Mouse (Mus musculus) cerebellum, adult 8-10 months (tissue): ENCODE measurements around the gene Mlycd.

ENCODE experiments used
- DNase-seq: peaks from one replicate; pipeline ENCODE4 v3.0.0; 2022

Gene Mlycd

DNA sequence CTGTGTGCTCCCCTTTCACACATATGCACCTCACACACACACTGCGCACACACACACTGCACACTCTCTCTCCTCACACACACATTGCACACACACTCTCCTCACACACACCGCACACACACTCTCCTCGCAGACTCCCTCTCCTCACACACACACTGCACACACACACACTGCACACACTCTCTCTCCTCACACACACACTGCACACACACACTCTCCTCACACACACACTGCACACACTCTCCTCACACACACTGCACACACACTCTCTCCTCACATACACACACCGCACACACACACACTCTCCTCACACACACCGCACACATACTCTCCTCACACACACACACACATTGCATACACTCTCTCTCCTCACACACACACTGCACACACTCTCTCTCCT is 10.0 kb downstream of the Mlycd start:
- DNase-seq: no peak

- no peak for DNase-seq
Observed at GRCm38 (mm10) chr8:119408311-119408710, 13.6 kb downstream of the Mlycd start.

GRCm38 (mm10) chr8:119412037-119412734 is 17.5 kb downstream of the Mlycd start:
- DNase-seq: no peak

DNA sequence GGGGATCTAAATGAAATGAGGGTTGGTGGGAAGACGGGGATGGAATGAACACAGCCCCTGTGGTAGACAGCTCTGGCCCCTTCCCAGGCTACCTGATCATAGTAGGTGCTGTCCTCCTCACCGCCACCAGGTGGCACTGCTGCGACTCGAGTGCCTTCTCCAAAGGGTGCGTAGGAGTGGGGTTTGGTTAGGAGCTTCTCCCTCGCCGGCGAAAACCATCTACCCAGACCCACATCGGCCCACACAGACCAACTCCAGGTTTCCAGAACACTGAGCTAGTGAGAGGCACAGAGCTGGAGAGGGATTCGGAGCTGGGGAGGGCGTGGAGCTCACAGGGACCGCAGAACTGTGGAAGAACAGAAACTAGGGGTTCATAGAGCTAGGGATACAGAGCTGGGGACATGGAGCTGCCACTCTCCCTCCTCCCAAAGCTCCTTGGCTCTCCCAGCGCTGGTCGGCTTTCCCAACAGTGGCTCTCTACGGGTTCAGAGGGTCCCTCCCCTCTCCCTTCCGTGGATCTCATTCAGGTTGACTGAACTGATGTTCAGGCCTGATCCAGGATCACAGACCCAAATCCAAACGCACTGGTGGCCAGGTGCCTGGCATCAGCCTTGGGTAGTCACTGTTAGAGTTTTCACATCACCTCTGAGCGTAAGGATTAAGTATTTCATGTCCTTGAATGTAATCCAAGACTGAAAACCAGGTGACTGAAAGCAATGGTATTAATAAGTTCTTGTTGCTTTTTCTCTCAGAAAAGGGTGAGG is 18.2 kb downstream of the Mlycd start:
- DNase-seq: peak; percentile 73

GRCm38 (mm10) chr8:119413605-119414004 is 18.9 kb downstream of the Mlycd start:
- no peak for DNase-seq

GRCm38 (mm10) chr8:119420318-119420717 is 25.6 kb downstream of the Mlycd start:
- DNase-seq: no peak

DNA sequence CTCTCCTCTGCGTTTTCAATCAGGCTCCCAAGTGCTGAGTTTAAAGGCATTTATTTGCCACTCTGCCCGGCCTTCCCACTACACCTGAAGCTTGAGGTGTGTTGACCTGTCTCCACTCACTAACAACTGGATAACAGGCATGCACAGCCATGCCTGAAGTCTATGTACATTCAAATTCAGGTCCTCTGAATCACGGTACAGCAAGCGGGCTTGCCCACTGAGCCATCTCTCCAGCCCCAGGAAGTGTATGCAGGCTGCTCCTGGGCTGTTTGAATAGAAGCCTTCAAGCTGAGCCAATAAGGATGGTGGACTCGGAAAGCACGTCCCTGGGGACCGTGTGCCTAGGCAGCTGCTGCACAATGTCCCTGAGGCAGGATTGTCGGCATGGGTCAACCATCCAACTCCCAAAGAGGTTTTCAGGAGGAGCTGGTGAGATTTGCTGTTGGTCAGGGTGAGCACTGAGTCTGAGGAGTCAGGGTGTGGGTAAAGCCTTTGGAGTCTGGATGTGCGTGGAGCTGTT is 27.0 kb downstream of the Mlycd start:
- no peak for DNase-seq

GRCm38 (mm10) chr8:119422123-119422711 is 27.5 kb downstream of the Mlycd start:
- DNase-seq: no peak

DNA sequence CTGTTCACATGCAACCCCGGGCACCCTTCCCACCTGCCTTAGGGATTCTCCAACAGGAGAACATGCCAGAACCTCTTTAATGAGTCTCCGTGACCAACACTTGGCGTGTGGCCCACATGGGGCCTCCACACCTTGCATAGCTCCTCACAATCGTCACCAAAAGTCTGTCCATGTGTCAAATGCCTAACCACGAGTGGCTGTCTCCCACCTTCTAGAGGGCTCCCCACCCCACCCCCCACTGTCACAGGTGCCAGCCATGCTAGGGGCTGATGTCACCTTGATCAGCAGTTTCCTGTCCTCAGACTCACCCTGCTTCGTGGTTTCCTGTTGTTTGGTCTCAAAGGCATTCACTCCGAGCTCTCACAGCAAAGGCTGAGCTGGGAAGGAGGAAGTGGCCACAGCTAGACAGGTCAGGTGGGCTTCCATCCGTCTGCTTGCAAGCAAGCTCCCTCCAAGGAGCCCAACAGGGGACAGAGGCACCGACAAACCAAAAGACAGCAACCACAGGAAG is 29.0 kb downstream of the Mlycd start:
- DNase-seq: no peak

DNA sequence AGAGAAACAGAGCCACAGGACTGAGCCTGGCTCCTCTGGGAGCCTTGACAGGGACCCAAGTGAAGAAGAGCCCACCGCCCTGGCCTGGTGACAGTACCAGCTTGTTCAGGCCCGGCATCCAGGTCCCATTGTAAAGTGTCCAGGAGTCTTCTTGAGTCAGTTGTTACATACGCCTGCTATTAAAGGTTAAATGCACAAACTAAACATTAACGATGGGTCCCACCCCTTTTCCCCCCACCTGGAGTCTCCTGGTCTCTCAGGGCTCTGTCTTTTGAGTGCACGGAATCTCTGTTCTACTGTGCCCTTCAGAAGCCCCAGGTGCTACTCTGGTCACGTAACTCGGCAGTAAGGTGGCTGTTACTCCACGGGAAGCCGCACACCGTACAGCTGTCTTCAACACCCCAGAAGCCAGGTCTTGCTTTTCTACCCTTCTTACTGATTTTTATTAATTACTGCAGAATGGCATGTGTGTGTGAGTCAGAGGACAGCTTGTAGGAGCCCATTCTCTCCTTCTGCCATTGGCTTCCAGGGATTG is 29.6 kb downstream of the Mlycd start:
- DNase-seq: no peak

DNA sequence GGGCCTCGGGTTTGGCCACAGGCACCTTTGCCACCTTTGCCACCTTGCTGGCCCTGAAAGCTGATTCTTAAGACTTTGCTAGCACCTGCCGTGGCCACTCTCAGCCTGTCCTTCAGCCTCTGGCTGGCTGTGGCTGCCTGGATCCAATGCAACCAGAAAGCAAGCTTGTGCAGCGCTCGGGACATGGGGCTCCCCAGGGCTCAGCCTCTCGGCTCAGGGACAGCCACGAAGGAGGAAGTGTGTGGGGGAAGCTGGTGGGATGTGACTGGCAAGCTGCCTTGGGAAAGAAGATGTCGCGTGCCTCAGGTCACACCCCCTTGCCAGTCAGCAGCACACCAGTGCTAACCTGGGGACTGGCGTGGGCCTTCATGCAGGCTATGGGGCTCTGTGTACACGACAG is 30.1 kb downstream of the Mlycd start:
- DNase-seq: no peak

- no peak for DNase-seq
Observed at GRCm38 (mm10) chr8:119425533-119425932, 30.9 kb downstream of the Mlycd start.

GRCm38 (mm10) chr8:119426069-119426735 is 31.5 kb downstream of the Mlycd start:
- no peak for DNase-seq

- no peak for DNase-seq
Observed at GRCm38 (mm10) chr8:119427634-119428349, 33.1 kb downstream of the Mlycd start.

GRCm38 (mm10) chr8:119428350-119428740 is 33.7 kb downstream of the Mlycd start:
- no peak for DNase-seq

DNA sequence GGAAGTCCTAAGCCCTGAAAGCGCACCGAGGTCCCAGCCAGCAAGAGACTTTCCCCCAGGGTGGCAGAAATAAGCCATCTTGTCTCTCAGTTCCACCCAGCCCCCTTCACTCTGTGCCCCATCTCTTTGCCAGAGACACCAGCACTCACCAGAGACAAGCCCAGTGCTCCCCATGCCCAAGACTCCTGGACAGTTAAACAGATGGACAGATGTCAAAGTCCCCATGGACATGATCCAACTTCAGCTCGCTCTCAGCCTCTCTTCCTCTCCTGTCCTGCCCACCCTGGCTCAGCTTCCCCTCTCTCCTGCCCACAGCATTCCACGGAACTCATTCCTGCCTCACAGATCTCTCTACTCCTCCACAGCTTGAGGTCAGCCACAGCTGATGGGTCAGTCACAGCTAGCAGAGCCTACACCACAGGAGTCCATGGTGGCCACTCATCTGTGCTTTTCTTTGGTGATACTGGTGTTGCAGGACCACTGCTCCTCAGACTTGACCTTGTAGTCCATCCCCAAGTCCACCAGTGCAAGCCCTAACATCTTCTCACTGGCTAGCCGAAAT is 34.2 kb downstream of the Mlycd start:
- DNase-seq: no peak

GRCm38 (mm10) chr8:119429552-119429951 is 34.9 kb downstream of the Mlycd start:
- DNase-seq: no peak

- DNase-seq: no peak
Observed at GRCm38 (mm10) chr8:119430250-119430649, 35.6 kb downstream of the Mlycd start.

DNA sequence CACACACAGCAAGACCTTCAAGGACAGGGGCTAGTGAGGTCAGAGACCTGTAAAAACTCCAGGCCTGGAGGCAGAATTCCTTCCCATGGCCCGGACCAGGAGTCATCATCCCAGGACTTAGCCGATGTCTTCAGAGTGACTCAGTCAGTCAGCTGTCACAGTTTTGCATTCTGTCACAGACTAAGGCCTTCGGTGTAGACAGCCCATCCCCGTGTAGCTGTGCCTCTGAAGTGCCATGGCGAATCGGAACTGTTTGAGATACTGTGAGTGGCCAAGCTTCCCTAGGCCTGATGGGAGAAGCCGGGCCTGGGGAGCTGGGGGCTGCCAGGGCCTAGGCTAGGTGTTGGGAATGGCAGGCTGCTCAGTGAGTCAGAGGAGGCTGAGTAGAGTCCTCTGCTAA is 36.0 kb downstream of the Mlycd start:
- no peak for DNase-seq

DNA sequence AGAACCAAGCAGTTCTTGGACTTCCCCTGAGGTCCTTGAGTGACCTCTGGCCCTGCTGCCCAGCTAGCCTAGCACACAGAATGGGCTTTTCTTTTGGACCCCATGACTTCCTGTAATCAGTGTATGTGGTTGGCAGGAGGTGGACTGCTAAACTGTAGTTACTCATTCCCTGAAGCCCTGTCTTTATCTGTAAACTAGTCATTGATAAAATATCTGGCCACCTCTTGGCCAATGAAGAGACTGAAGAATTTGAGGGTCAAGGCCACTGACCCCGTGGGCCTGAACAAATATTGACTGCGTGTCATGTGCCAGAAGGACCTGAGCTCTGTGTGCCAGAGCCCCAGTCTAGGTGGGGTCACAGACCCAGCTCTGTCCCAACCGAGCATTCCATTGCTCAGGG is 37.7 kb downstream of the Mlycd start:
- DNase-seq: no peak

DNA sequence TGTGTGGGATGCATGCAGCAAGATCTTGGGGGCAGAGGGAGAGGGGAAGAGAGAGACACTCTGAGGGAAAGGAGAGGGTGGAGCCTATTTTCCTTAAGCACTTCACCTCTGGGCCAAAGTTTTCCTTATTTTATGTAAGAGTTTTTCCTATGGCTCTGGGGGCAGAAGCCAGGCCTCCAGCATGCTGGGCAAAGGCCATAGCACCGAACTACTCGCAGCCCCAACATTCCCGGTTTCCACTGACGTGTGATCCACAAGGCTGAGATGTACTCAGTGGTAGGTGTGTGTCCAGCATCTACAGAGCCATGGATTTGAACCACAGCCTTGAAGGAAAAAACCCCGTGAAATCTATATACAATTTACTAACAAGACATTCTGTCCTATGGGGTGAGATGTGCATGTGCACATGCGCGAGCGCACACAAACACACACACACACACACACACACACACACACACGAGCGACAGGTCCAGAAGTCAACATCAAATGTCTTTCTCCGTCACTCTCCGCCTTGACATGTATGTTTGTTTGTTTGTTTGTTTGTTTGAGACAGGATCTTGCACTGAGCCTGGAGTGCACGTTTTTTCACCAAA is 39.0 kb downstream of the Mlycd start, which contains the start of gene Osgin1:
Osgin1 (plus strand) TSS at position 543 of the 593 bp plus-strand sequence.
- DNase-seq: no peak
